Mouse (Mus musculus) CD4-positive, CD25-positive, alpha-beta regulatory T cell, adult 9 weeks (primary cell): ENCODE results near the gene Rtl9. TPM values are rescaled to one million over a fixed set of nuclear protein-coding genes. Genes with fewer than 3 reads are reported as not detected.

Source experiments
- polyA plus RNA-seq: library from polyadenylated mRNA; unstranded; fragments of 100-300 nt; shearing (Covaris generic); gene quantifications from one replicate; pipeline ENCODE4 v1.2.1, GENCODE M21; 2017

The Rtl9 gene
- not detected for polyA plus RNA-seq

DNA sequence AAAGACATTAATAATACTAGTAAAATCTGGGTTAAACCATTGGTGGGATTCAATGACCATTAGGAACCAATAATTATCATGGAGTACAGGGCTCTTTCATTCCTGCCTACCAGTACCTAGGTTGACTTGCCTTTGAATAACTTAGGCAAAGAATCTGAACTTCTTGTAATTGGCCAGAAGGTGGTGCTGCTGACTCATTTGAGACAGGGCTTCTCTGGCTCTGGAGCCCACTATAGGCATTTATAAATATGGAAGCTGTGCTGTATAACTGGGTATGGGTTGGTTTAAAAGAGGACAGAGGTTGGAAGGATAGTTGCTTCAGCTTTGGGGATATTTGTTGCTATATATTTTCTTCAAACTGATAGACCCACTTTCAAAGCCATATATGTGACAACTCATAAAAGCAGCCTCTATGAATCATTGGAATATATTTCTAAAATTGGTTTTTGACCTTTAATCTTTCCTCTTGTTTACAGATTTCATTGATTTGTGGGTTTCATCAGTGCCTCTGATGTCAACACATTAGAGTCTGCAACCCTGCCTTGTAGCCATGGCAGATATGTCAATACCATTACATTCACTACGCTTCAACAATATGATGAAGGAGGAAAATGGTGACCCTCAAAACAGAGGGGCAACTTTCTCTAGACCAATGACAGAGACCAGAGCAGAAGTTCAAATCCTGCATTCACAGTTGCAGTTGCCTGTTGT is at the start of gene Rtl9:
Rtl9 (plus strand) TSS at position 551 of the 711 bp plus-strand sequence.

Other genes starting within 250 kb of the Rtl9 start
- 1.3 TPM for gene Ammecr1, start 132.9 kb upstream of the Rtl9 start, polyA plus RNA-seq